8 mouse cellular contexts compared by ENCODE assay signal in the genomic region with DNA sequence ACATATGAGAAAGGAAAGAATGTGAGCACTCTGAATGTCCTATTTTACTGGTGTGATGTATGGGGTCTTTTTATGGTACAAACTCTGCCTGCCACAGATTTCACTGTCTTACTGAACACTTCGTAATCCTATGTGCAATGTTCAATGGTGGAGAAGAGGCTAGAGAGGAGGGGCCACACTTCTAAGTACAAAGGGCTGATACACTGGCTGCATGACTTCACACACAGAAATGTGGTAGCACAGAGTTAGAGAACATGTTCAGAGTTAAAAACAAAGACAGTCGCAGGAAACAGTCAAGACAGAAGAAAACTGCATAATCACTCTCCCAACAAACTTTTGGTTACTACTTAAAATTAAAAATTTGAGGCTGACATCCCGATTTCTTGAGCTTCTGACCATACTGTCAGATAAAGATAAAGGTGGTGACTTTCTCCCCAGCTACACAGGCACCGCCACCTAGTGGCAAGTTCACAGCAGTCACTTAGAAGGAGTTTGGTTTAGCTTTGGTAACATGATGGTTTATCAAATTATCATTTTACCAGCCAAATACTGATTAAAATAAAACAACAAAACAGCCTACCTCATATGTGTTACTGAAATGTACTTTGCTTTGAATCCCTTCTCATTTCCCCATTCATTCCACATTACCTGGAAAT. TPM values are rescaled to one million over a fixed set of nuclear protein-coding genes. Genes with fewer than 3 reads are reported as not detected.
A peak's percentile ranks its signal among the peaks of the same experiment; 100 is the strongest.
DNase-seq lines count a peak whose midpoint lies in the region; ATAC-seq and TF ChIP-seq lines count a peak whose summit lies in the region.

No protein-coding gene starts in this region.

- ATAC-seq in heart, embryonic 11.5 days (replicated peaks; ENCODE audit: insufficient number of reproducible peaks, low FRiP score, low TSS enrichment), result no peak
- no peak for ATAC-seq in embryonic facial prominence, embryonic 14.5 days (ENCODE audit: low read depth)
- peak; percentile 81 for ATAC-seq in megakaryocyte, adult 5-6 weeks (ENCODE audit: poor library complexity, severe bottlenecking)

- H3K27ac ChIP-seq in heart, adult 2 months, result no peak overlapping the region; the same call in 1 of the 2 replicates
- H3K27ac ChIP-seq in heart, embryonic 11.5 days (ENCODE audit: low read depth, low read length), result no peak overlapping the region
- no peak overlapping the region for H3K27ac ChIP-seq in embryonic facial prominence, embryonic 14.5 days (replicated peaks; ENCODE audit: low read depth, low read length)

- intact Hi-C loops in heart, adult 2 months (cut with DNase I), result loop anchor here (5.0 kb wide), 1 partner anchor 482 kb away; no protein-coding TSS in a partner anchor

- peak in 1 of 2 experiments; percentile 42 for DNase-seq in heart, adult 2 months
- DNase-seq in ovary, postnatal 36 days (ENCODE audit: low spot score), result peak; percentile 33
- no peak for DNase-seq in ovary, adult 18-20 months (ENCODE audit: low spot score)
- peak; percentile 63 for DNase-seq in ZHBTc4 (ENCODE audit: low read depth, low spot score)
- peak; percentile 45 for DNase-seq in embryonic facial prominence, embryonic 14.5 days (ENCODE audit: low spot score)
- no peak for DNase-seq in frontal cortex, postnatal 10 days (ENCODE audit: low spot score in 2 of 2)

- peaks cover 44% of the 10 kb centered on the region for H3K36me3 ChIP-seq in heart, adult 2 months (ENCODE audit: control insufficient read depth, insufficient read depth, low read length)
- H3K36me3 ChIP-seq in heart, embryonic 11.5 days (ENCODE audit: control insufficient read depth, insufficient read depth, low read length), result peaks cover 6% of the 10 kb centered on the region
- peaks cover 77% of the 10 kb centered on the region for H3K36me3 ChIP-seq in embryonic facial prominence, embryonic 14.5 days (ENCODE audit: control insufficient read depth, insufficient read depth, low read length)

- H3K9me3 ChIP-seq in heart, embryonic 11.5 days (replicated peaks; ENCODE audit: control insufficient read depth, low read length), result no peaks in the 10 kb centered on the region
- H3K9me3 ChIP-seq in embryonic facial prominence, embryonic 14.5 days (ENCODE audit: control insufficient read depth, low read length), result no peaks in the 10 kb centered on the region

- H3K27me3 ChIP-seq in heart, adult 2 months (ENCODE audit: control insufficient read depth, insufficient read depth, low read length), result no peaks in the 10 kb centered on the region
- no peaks in the 10 kb centered on the region for H3K27me3 ChIP-seq in heart, embryonic 11.5 days (ENCODE audit: control insufficient read depth, insufficient read depth, low read length)
- no peaks in the 10 kb centered on the region for H3K27me3 ChIP-seq in embryonic facial prominence, embryonic 14.5 days (replicated peaks; ENCODE audit: control insufficient read depth, insufficient read depth, low read length)

- H3K79me2 ChIP-seq in heart, adult 2 months (replicated peaks; ENCODE audit: control insufficient read depth, insufficient read depth, low read length), result no peaks in the 10 kb centered on the region

- no peak for TF ChIP-seq POLR2A in heart, adult 2 months (IDR thresholded peaks at IDR 0.05; ENCODE audit: insufficient read depth, low read depth, low read length)

- no peak overlapping the region for H3K4me2 ChIP-seq in heart, embryonic 11.5 days
- H3K4me2 ChIP-seq in embryonic facial prominence, embryonic 14.5 days (ENCODE audit: low read depth, low read length), result no peak overlapping the region

- 66% methylated on average over 4 of the region's 4 CpGs for WGBS in heart, adult 2 months
- 73% methylated on average over 4 of the region's 4 CpGs for WGBS in heart, embryonic 11.5 days (ENCODE audit: insufficient replicate concordance)
- 78% methylated on average over 4 of the region's 4 CpGs for WGBS in embryonic facial prominence, embryonic 14.5 days

- peak; percentile 92 for TF ChIP-seq CTCF in heart, adult 2 months (IDR thresholded peaks at IDR 0.05)

- TF ChIP-seq EP300 in heart, adult 2 months (IDR thresholded peaks at IDR 0.05; ENCODE audit: insufficient read depth, low read depth, low read length), result no peak

- no peak overlapping the region for H3K4me3 ChIP-seq in heart, adult 2 months
- H3K4me3 ChIP-seq in heart, embryonic 11.5 days (ENCODE audit: low read depth, low read length), result no peak overlapping the region
- H3K4me3 ChIP-seq in embryonic facial prominence, embryonic 14.5 days (ENCODE audit: low read depth, low read length), result no peak overlapping the region

- H3K9ac ChIP-seq in heart, adult 2 months (ENCODE audit: low read depth, low read length), result no peak overlapping the region
- H3K9ac ChIP-seq in heart, embryonic 11.5 days (ENCODE audit: low read depth, low read length), result no peak overlapping the region
- H3K9ac ChIP-seq in embryonic facial prominence, embryonic 14.5 days (ENCODE audit: low read depth, low read length), result no peak overlapping the region

- no peaks in the 10 kb centered on the region; the same call in 1 of the 2 replicates for H3K4me1 ChIP-seq in heart, adult 2 months (ENCODE audit: control insufficient read depth, insufficient read depth, low read length)
- H3K4me1 ChIP-seq in heart, embryonic 11.5 days (ENCODE audit: control insufficient read depth, insufficient read depth, low read length), result peaks cover 7% of the 10 kb centered on the region
- H3K4me1 ChIP-seq in embryonic facial prominence, embryonic 14.5 days (ENCODE audit: control insufficient read depth, insufficient read depth, low read length), result no peaks in the 10 kb centered on the region

RNA-seq across cellular contexts. Expression of a gene that starts 12.4 kb away (rescaled TPM):
- total RNA-seq in heart, adult 2 months (2021), result 100 to 1,000 TPM; 111 to 120 TPM
- polyA plus RNA-seq in heart, adult 2 months (2012; rRNA removed), result 64.8 and 120 TPM in 2 replicates
- 267 and 301 TPM in 2 replicates for polyA plus RNA-seq in heart, embryonic 11.5 days (2014; fragmentation: Nextera tagmentation; extraction: Ambion mirVana)
- 337 and 349 TPM in 2 replicates for polyA plus RNA-seq in embryonic facial prominence, embryonic 14.5 days (2014; fragmentation: Nextera tagmentation; extraction: Ambion mirVana)
- total RNA-seq in megakaryocyte, adult 5-6 weeks (2015), result 220 and 234 TPM in 2 replicates
- 214 and 228 TPM in 2 replicates for total RNA-seq in megakaryocyte, adult 5-6 weeks (2017)

Comparison
In these comparisons a context has a peak if more than half of its experiments do, and no peak if none do; other contexts are left out.
1. DNase-seq: peak in ovary, postnatal 36 days (single experiment), ZHBTc4 (single experiment) and embryonic facial prominence, embryonic 14.5 days (single experiment); none in ovary, adult 18-20 months (single experiment) and frontal cortex, postnatal 10 days (0 of 2).